ENCODE assay signal across 9 mouse cellular contexts in genomic region chr17:44030776-44031587, GRCm38 (mm10). TPM values are rescaled to one million over a fixed set of nuclear protein-coding genes. Genes with fewer than 3 reads are reported as not detected.
DNase-seq lines count a peak whose midpoint lies in the region; ATAC-seq and TF ChIP-seq lines count a peak whose summit lies in the region.
"Had no signal": no experiment of that assay in that cellular context is flagged by ENCODE, and none has a peak within 500 bp of the region (broad histone marks: within the 10 kb centered on the region; RNA-seq: fewer than 3 reads in every experiment).

No protein-coding gene starts in this region.

- WGBS in kidney, embryonic 16.5 days: 68% methylated on average over 3 of the region's 3 CpGs

- intact Hi-C loops in left cerebral cortex, postnatal 4 days (cut with DNase I): no loop called here

- H3K27ac ChIP-seq in kidney, embryonic 16.5 days (ENCODE audit: low read length): no peak overlapping the region

- H3K9ac ChIP-seq in kidney, embryonic 16.5 days (replicated peaks; ENCODE audit: low read length): no peak overlapping the region

- H3K4me3 ChIP-seq in kidney, embryonic 16.5 days (ENCODE audit: low read length): no peak overlapping the region

- TF ChIP-seq CTCF in brain, embryonic 14.5 days (IDR thresholded peaks at IDR 0.05; ENCODE audit: borderline replicate concordance, extremely low read depth, insufficient read depth, insufficient read length): no peak

- peak; percentile 33 for DNase-seq in cerebellum, adult 9-10 months
- no peak for DNase-seq in cerebellum, adult 8-10 months
- peak; percentile 53 for DNase-seq in left cerebral cortex, adult 11 months (ENCODE audit: low spot score)
- no peak for DNase-seq in left cerebral cortex, postnatal 4 days
- DNase-seq in brain, embryonic 14.5 days (ENCODE audit: low read depth): peak; percentile 44
- peak; percentile 79 for DNase-seq in layer of hippocampus, adult 9-11 months
- no peak for DNase-seq in thymus, postnatal 4 days

- no peak for ATAC-seq in kidney, embryonic 16.5 days (ENCODE audit: low FRiP score, low TSS enrichment)

- no peak for TF ChIP-seq POLR2A in brain, embryonic 14.5 days (IDR thresholded peaks at IDR 0.05; ENCODE audit: borderline replicate concordance, extremely low read depth, insufficient read depth, insufficient read length, poor library complexity, severe bottlenecking)

- no peaks in the 10 kb centered on the region for H3K36me3 ChIP-seq in kidney, embryonic 16.5 days (ENCODE audit: insufficient read depth, low read length)

- H3K4me1 ChIP-seq in kidney, embryonic 16.5 days (ENCODE audit: insufficient read depth, low read length): peaks cover 7% of the 10 kb centered on the region; the same call in 1 of the 2 replicates

- no peaks in the 10 kb centered on the region for H3K27me3 ChIP-seq in kidney, embryonic 16.5 days (ENCODE audit: insufficient read depth, low read length)

- H3K9me3 ChIP-seq in kidney, embryonic 16.5 days (ENCODE audit: low read length): no peaks in the 10 kb centered on the region

- no peak overlapping the region for H3K4me2 ChIP-seq in kidney, embryonic 16.5 days (replicated peaks; ENCODE audit: low read depth, low read length)

RNA-seq across cellular contexts. Expression of gene Enpp5, which starts 47.6 kb away (rescaled TPM):
- total RNA-seq in left cerebral cortex, postnatal 4 days (2021): 100 to 1,000 TPM; 105 to 109 TPM
- 61.1 and 76.1 TPM in 2 replicates for polyA plus RNA-seq in brain, embryonic 14.5 days (2012; rRNA removed)
- 30.6 and 32.3 TPM in 2 replicates for polyA plus RNA-seq in kidney, embryonic 16.5 days (2015; fragmentation: Nextera tagmentation; extraction: Ambion mirVana)
- total RNA-seq: CH12.LX had no signal

Comparison
In these comparisons a context has a peak if more than half of its experiments do, and no peak if none do; other contexts are left out.
1. DNase-seq: peak in cerebellum, adult 9-10 months (single experiment), left cerebral cortex, adult 11 months (single experiment), brain, embryonic 14.5 days (single experiment) and layer of hippocampus, adult 9-11 months (single experiment); none in cerebellum, adult 8-10 months (single experiment), left cerebral cortex, postnatal 4 days (single experiment) and thymus, postnatal 4 days (single experiment).